Mouse (Mus musculus) limb, embryonic 13.5 days (tissue): ENCODE measurements around the gene Sema5a. TPM values are rescaled to one million over a fixed set of nuclear protein-coding genes. Genes with fewer than 3 reads are reported as not detected.

Experiments
- ATAC-seq: fragments of 200-750 bp; cut with Nextera tagmentation; 2 replicates; pipeline ENCODE4 v1.8.0; 2017; ENCODE audit warnings: low read depth, moderate number of reproducible peaks, moderate TSS enrichment; ENCODE audit not compliant: low FRiP score
- H3K27ac ChIP-seq: fragments of 300-500 bp; sonication (generic); 2 replicates; pipeline ENCODE4 v1.5.1; 2015; ENCODE audit warnings: inconsistent platforms, mild to moderate bottlenecking, moderate library complexity
- H3K27me3 ChIP-seq: fragments of 300-500 bp; sonication (generic); 2 replicates; pipeline ENCODE4 v1.6.1; 2015; ENCODE audit warnings: mild to moderate bottlenecking, inconsistent platforms
- H3K36me3 ChIP-seq: fragments of 300-500 bp; sonication (generic); 2 replicates; pipeline ENCODE4 v1.6.1; 2015; ENCODE audit warnings: inconsistent platforms, mild to moderate bottlenecking, moderate library complexity
- H3K4me1 ChIP-seq: fragments of 300-500 bp; sonication (generic); 2 replicates; pipeline ENCODE4 v1.6.1; 2015; ENCODE audit warnings: inconsistent platforms
- H3K4me2 ChIP-seq: fragments of 300-500 bp; sonication (generic); replicated peaks from 2 replicates; pipeline ENCODE4 v1.6.1; 2015; ENCODE audit warnings: inconsistent platforms, mild to moderate bottlenecking, moderate library complexity
- H3K4me3 ChIP-seq: fragments of 300-500 bp; sonication (generic); 2 replicates; pipeline ENCODE4 v1.5.1; 2015; ENCODE audit warnings: moderate library complexity, mild to moderate bottlenecking, inconsistent platforms
- H3K9ac ChIP-seq: fragments of 300-500 bp; sonication (generic); 2 replicates; pipeline ENCODE4 v1.6.1; 2015; ENCODE audit warnings: mild to moderate bottlenecking, inconsistent platforms
- H3K9me3 ChIP-seq: fragments of 300-500 bp; sonication (generic); 2 replicates; pipeline ENCODE4 v1.6.1; 2016; ENCODE audit warnings: inconsistent platforms
- WGBS: fragments of 180-500 bp; shearing (Covaris S2); methylation state at CpG from one replicate; pipeline ENCODE4 v1.1.7; 2015; 5-methylcytosine and 5-hydroxymethylcytosine counted together
- polyA plus RNA-seq: library from polyadenylated mRNA; unstranded; fragments of >200 nt; fragmentation: Nextera tagmentation; extraction: Ambion mirVana; gene quantifications from 2 replicates; pipeline ENCODE4 v1.2.1, GENCODE M21; 2015

Gene Sema5a
- polyA plus RNA-seq, 1 experiment from 2014 or later: 42.2 TPM

GRCm38 (mm10) chr15:32322455-32323220 is 78.0 kb downstream of the Sema5a start:
- H3K36me3 ChIP-seq: no peaks in the 10 kb centered on the region
- no peak overlapping the region for H3K4me3 ChIP-seq
- H3K27ac ChIP-seq: no peak overlapping the region
- H3K27me3 ChIP-seq: no peaks in the 10 kb centered on the region
- H3K9me3 ChIP-seq: no peaks in the 10 kb centered on the region
- H3K4me1 ChIP-seq: peaks cover 14% of the 10 kb centered on the region
- no peak overlapping the region for H3K9ac ChIP-seq
- H3K4me2 ChIP-seq: no peak overlapping the region
- ATAC-seq: no peak
- WGBS: 81% methylated on average over 5 of the region's 5 CpGs

GRCm38 (mm10) chr15:32323224-32323623 is 78.6 kb downstream of the Sema5a start:
- Histone ChIP-seq H3K4me3 (no peak overlapping the region), H3K36me3 (no peaks in the 10 kb centered on the region), H3K27me3 (no peaks in the 10 kb centered on the region), H3K4me2 (no peak overlapping the region), H3K9me3 (no peaks in the 10 kb centered on the region), H3K4me1 (peaks cover 14% of the 10 kb centered on the region), H3K9ac (no peak overlapping the region), H3K27ac (no peak overlapping the region)
- ATAC-seq: no peak
- WGBS: 96% methylated on average over 4 of the region's 4 CpGs

- no peak overlapping the region for H3K4me2 ChIP-seq
- H3K4me3 ChIP-seq: no peak overlapping the region
- 33% methylated on average over 7 of the region's 7 CpGs for WGBS
- H3K4me1 ChIP-seq: peaks cover 23% of the 10 kb centered on the region
- H3K27ac ChIP-seq: no peak overlapping the region; the same call in 1 of the 2 replicates
- no peaks in the 10 kb centered on the region for H3K9me3 ChIP-seq
- no peak overlapping the region for H3K9ac ChIP-seq
- ATAC-seq: no peak
- no peaks in the 10 kb centered on the region for H3K36me3 ChIP-seq
- H3K27me3 ChIP-seq: no peaks in the 10 kb centered on the region
Measured at GRCm38 (mm10) chr15:32324105-32324504, 79.5 kb downstream of the Sema5a start.

GRCm38 (mm10) chr15:32328370-32329004 is 83.9 kb downstream of the Sema5a start:
- Histone ChIP-seq H3K27ac (no peak overlapping the region), H3K27me3 (no peaks in the 10 kb centered on the region), H3K36me3 (no peaks in the 10 kb centered on the region), H3K4me3 (no peak overlapping the region), H3K4me2 (no peak overlapping the region), H3K9me3 (no peaks in the 10 kb centered on the region), H3K4me1 (peaks cover 38% of the 10 kb centered on the region), H3K9ac (no peak overlapping the region)
- WGBS: 30% methylated on average over 4 of the region's 4 CpGs
- no peak for ATAC-seq

- Histone ChIP-seq H3K9ac (no peak overlapping the region), H3K4me1 (peaks cover 35% of the 10 kb centered on the region), H3K36me3 (no peaks in the 10 kb centered on the region), H3K4me3 (no peak overlapping the region), H3K4me2 (no peak overlapping the region), H3K9me3 (no peaks in the 10 kb centered on the region), H3K27ac (no peak overlapping the region), H3K27me3 (no peaks in the 10 kb centered on the region)
- WGBS: 52% methylated on average over 10 of the region's 10 CpGs
- no peak; the same call in 1 of the 2 replicates for ATAC-seq
Measured at GRCm38 (mm10) chr15:32329670-32330330, 85.2 kb downstream of the Sema5a start.

- no peak for ATAC-seq
- Histone ChIP-seq H3K9me3 (no peaks in the 10 kb centered on the region), H3K4me1 (peaks cover 35% of the 10 kb centered on the region), H3K36me3 (no peaks in the 10 kb centered on the region), H3K27me3 (no peaks in the 10 kb centered on the region), H3K4me3 (no peak overlapping the region), H3K4me2 (no peak overlapping the region), H3K9ac (no peak overlapping the region), H3K27ac (no peak overlapping the region)
- 31% methylated on average over 8 of the region's 8 CpGs for WGBS
Measured at GRCm38 (mm10) chr15:32330427-32330826, 85.8 kb downstream of the Sema5a start.

GRCm38 (mm10) chr15:32331037-32331436 is 86.4 kb downstream of the Sema5a start:
- peak; percentile 38; the same call in 1 of the 2 replicates for ATAC-seq

GRCm38 (mm10) chr15:32333456-32333855 is 88.8 kb downstream of the Sema5a start:
- WGBS: 91% methylated on average over 2 of the region's 2 CpGs
- Histone ChIP-seq H3K4me1 (peaks cover 40% of the 10 kb centered on the region), H3K36me3 (no peaks in the 10 kb centered on the region), H3K9me3 (no peaks in the 10 kb centered on the region), H3K4me2 (no peak overlapping the region), H3K27me3 (no peaks in the 10 kb centered on the region), H3K27ac (no peak overlapping the region), H3K9ac (no peak overlapping the region), H3K4me3 (no peak overlapping the region)
- ATAC-seq: no peak

More at GRCm38 (mm10) chr15:32331037-32331436, 86.4 kb downstream of the Sema5a start:
- H3K4me3 ChIP-seq: no peak overlapping the region
- H3K27me3 ChIP-seq: no peaks in the 10 kb centered on the region
- H3K4me1 ChIP-seq: peaks cover 35% of the 10 kb centered on the region
- 75% methylated on average over 2 of the region's 2 CpGs for WGBS
- no peaks in the 10 kb centered on the region for H3K36me3 ChIP-seq
- no peaks in the 10 kb centered on the region for H3K9me3 ChIP-seq
- no peak overlapping the region for H3K4me2 ChIP-seq
- H3K27ac ChIP-seq: no peak overlapping the region
- H3K9ac ChIP-seq: no peak overlapping the region

GRCm38 (mm10) chr15:32337810-32338209 is 93.2 kb downstream of the Sema5a start:
- H3K4me2 ChIP-seq: no peak overlapping the region
- no peak for ATAC-seq
- H3K36me3 ChIP-seq: no peaks in the 10 kb centered on the region
- 93% methylated on average over 3 of the region's 3 CpGs for WGBS
- no peak overlapping the region for H3K9ac ChIP-seq
- no peaks in the 10 kb centered on the region for H3K27me3 ChIP-seq
- H3K27ac ChIP-seq: no peak overlapping the region
- H3K4me1 ChIP-seq: peaks cover 31% of the 10 kb centered on the region
- no peak overlapping the region for H3K4me3 ChIP-seq
- no peaks in the 10 kb centered on the region for H3K9me3 ChIP-seq

- WGBS: 21% methylated on average over 3 of the region's 3 CpGs
- Histone ChIP-seq H3K27ac (no peak overlapping the region), H3K4me1 (peaks cover 31% of the 10 kb centered on the region), H3K4me3 (no peak overlapping the region), H3K36me3 (no peaks in the 10 kb centered on the region), H3K9ac (no peak overlapping the region), H3K9me3 (no peaks in the 10 kb centered on the region), H3K4me2 (no peak overlapping the region), H3K27me3 (no peaks in the 10 kb centered on the region)
- ATAC-seq: no peak
Measured at GRCm38 (mm10) chr15:32338721-32339290, 94.2 kb downstream of the Sema5a start.

GRCm38 (mm10) chr15:32339426-32339825 is 94.8 kb downstream of the Sema5a start:
- H3K27me3 ChIP-seq: no peaks in the 10 kb centered on the region
- H3K4me1 ChIP-seq: peaks cover 28% of the 10 kb centered on the region
- no peak overlapping the region for H3K4me2 ChIP-seq
- H3K9me3 ChIP-seq: no peaks in the 10 kb centered on the region
- WGBS: 67% methylated on average over 5 of the region's 5 CpGs
- H3K27ac ChIP-seq: no peak overlapping the region
- no peak overlapping the region for H3K4me3 ChIP-seq
- no peak overlapping the region for H3K9ac ChIP-seq
- ATAC-seq: no peak
- H3K36me3 ChIP-seq: no peaks in the 10 kb centered on the region

GRCm38 (mm10) chr15:32341423-32341822 is 96.8 kb downstream of the Sema5a start:
- Histone ChIP-seq H3K9ac (no peak overlapping the region), H3K36me3 (no peaks in the 10 kb centered on the region), H3K4me3 (no peak overlapping the region), H3K27ac (no peak overlapping the region), H3K4me2 (no peak overlapping the region), H3K9me3 (no peaks in the 10 kb centered on the region), H3K27me3 (no peaks in the 10 kb centered on the region), H3K4me1 (peaks cover 35% of the 10 kb centered on the region)
- no peak for ATAC-seq
- 81% methylated on average over 2 of the region's 2 CpGs for WGBS
